Mouse (Mus musculus) forebrain, postnatal 0 days (tissue): ENCODE measurements around the gene Nsun7. TPM values are rescaled to one million over a fixed set of nuclear protein-coding genes. Genes with fewer than 3 reads are reported as not detected.

ENCODE experiments used
- ATAC-seq: fragments of 200-750 bp; cut with Nextera tagmentation; 2 replicates; pipeline ENCODE4 v1.8.0; 2017; ENCODE audit warnings: mild to moderate bottlenecking, moderate library complexity
- DNase-seq: peaks from one replicate; pipeline ENCODE4 v3.0.0-alpha.2; 2015
- H3K27ac ChIP-seq: fragments of 300-500 bp; sonication (generic); 2 replicates; pipeline ENCODE4 v1.5.1; 2014; ENCODE audit warnings: low read depth, mild to moderate bottlenecking, antibody characterized with exemption, low read length, moderate library complexity, mixed read lengths
- H3K27me3 ChIP-seq: fragments of 300-500 bp; sonication (generic); 2 replicates; pipeline ENCODE4 v1.6.1; 2014; ENCODE audit warnings: mild to moderate bottlenecking, low read length, mixed read lengths; ENCODE audit not compliant: insufficient read depth
- H3K36me3 ChIP-seq: fragments of 300-500 bp; sonication (generic); 2 replicates; pipeline ENCODE4 v1.6.1; 2014; ENCODE audit warnings: mild to moderate bottlenecking, moderate library complexity; ENCODE audit not compliant: insufficient read depth
- H3K4me1 ChIP-seq: fragments of 300-500 bp; sonication (generic); 2 replicates; pipeline ENCODE4 v1.6.1; 2014; ENCODE audit warnings: antibody characterized with exemption; ENCODE audit not compliant: insufficient read depth
- H3K4me2 ChIP-seq: fragments of 300-500 bp; sonication (generic); 2 replicates; pipeline ENCODE4 v1.6.1; 2014; ENCODE audit warnings: low read depth, mild to moderate bottlenecking, moderate library complexity
- H3K4me3 ChIP-seq: fragments of 300-500 bp; sonication (generic); 2 replicates; pipeline ENCODE4 v1.5.1; 2014; ENCODE audit warnings: low read depth, low read length, mixed read lengths
- H3K9ac ChIP-seq: fragments of 300-500 bp; sonication (generic); 2 replicates; pipeline ENCODE4 v1.6.1; 2014; ENCODE audit warnings: mild to moderate bottlenecking
- H3K9me3 ChIP-seq: fragments of 300-500 bp; sonication (generic); 2 replicates; pipeline ENCODE4 v1.6.1; 2016; ENCODE audit warnings: low read length
- CTCF ChIP-seq: sonication (generic); IDR thresholded peaks from 2 replicates; pipeline ENCODE4 v1.5.1; 2016; ENCODE audit warnings: antibody characterized with exemption, control low read depth, low read depth
- WGBS: fragments of 180-500 bp; shearing (Covaris S2); extraction: QIAGEN DNeasy Blood & Tissue Kit; methylation state at CpG from one replicate; pipeline ENCODE4 v1.1.7; 2014; 5-methylcytosine and 5-hydroxymethylcytosine counted together
- polyA plus RNA-seq: library from polyadenylated mRNA; unstranded; fragments of >200 nt; fragmentation: Nextera tagmentation; extraction: Ambion mirVana; gene quantifications from 2 replicates; pipeline ENCODE4 v1.2.1, GENCODE M21; 2015
- total RNA-seq: library from RNA; depleted of rRNA; stranded (reverse); fragments of >200 nt; gene quantifications from 2 replicates; pipeline ENCODE4 v1.2.3, GENCODE M21; 2014

Gene Nsun7
- total and polyA plus RNA-seq, 2 experiments from 2014 or later, result 3.1 to 5.2 TPM

GRCm38 (mm10) chr5:66274417-66274816 lies 14.7 kb downstream of the Nsun7 start:
- H3K9ac ChIP-seq, result no peak overlapping the region
- ATAC-seq, result no peak
- H3K4me1 ChIP-seq, result no peaks in the 10 kb centered on the region
- TF ChIP-seq CTCF, result peak; percentile 54
- WGBS, result 50% methylated on average over 3 of the region's 3 CpGs
- no peaks in the 10 kb centered on the region for H3K9me3 ChIP-seq
- no peaks in the 10 kb centered on the region for H3K36me3 ChIP-seq
- no peak for DNase-seq
- H3K4me2 ChIP-seq, result no peak overlapping the region
- no peaks in the 10 kb centered on the region for H3K27me3 ChIP-seq
- no peak overlapping the region for H3K4me3 ChIP-seq
- no peak overlapping the region for H3K27ac ChIP-seq

GRCm38 (mm10) chr5:66279650-66280049 lies 20.0 kb downstream of the Nsun7 start:
- Histone ChIP-seq H3K27me3 (no peaks in the 10 kb centered on the region), H3K4me1 (no peaks in the 10 kb centered on the region), H3K9ac (no peak overlapping the region), H3K27ac (no peak overlapping the region), H3K4me2 (no peak overlapping the region), H3K4me3 (no peak overlapping the region), H3K36me3 (no peaks in the 10 kb centered on the region), H3K9me3 (no peaks in the 10 kb centered on the region)
- ATAC-seq (no peak), DNase-seq (no peak)
- TF ChIP-seq CTCF, result no peak
- 82% methylated on average over 2 of the region's 2 CpGs for WGBS

GRCm38 (mm10) chr5:66280742-66281141 lies 21.0 kb downstream of the Nsun7 start:
- Histone ChIP-seq H3K9ac (no peak overlapping the region), H3K27ac (no peak overlapping the region), H3K27me3 (no peaks in the 10 kb centered on the region), H3K4me3 (no peak overlapping the region), H3K4me1 (no peaks in the 10 kb centered on the region), H3K4me2 (no peak overlapping the region), H3K9me3 (no peaks in the 10 kb centered on the region), H3K36me3 (no peaks in the 10 kb centered on the region)
- DNase-seq, result no peak
- WGBS, result 77% methylated on average over 6 of the region's 6 CpGs
- no peak for ATAC-seq
- TF ChIP-seq CTCF, result peak; percentile 24; the same call in 1 of the 2 replicates

GRCm38 (mm10) chr5:66294106-66294625 lies 34.5 kb downstream of the Nsun7 start:
- H3K4me1 ChIP-seq, result peaks cover 3% of the 10 kb centered on the region; the same call in 1 of the 2 replicates
- no peaks in the 10 kb centered on the region for H3K9me3 ChIP-seq
- H3K4me3 ChIP-seq, result no peak overlapping the region
- no peaks in the 10 kb centered on the region for H3K27me3 ChIP-seq
- DNase-seq (no peak), ATAC-seq (no peak)
- TF ChIP-seq CTCF, result no peak
- no peak overlapping the region for H3K9ac ChIP-seq
- WGBS, result 92% methylated on average over 11 of the region's 11 CpGs
- no peak overlapping the region for H3K27ac ChIP-seq
- H3K4me2 ChIP-seq, result no peak overlapping the region
- peaks cover 7% of the 10 kb centered on the region; the same call in 1 of the 2 replicates for H3K36me3 ChIP-seq

GRCm38 (mm10) chr5:66294952-66295351 lies 35.3 kb downstream of the Nsun7 start:
- ATAC-seq (no peak), DNase-seq (no peak)
- no peak for TF ChIP-seq CTCF
- Histone ChIP-seq H3K4me2 (no peak overlapping the region), H3K4me1 (peaks cover 3% of the 10 kb centered on the region; the same call in 1 of the 2 replicates), H3K27me3 (no peaks in the 10 kb centered on the region), H3K9ac (no peak overlapping the region), H3K36me3 (peaks cover 7% of the 10 kb centered on the region; the same call in 1 of the 2 replicates), H3K4me3 (no peak overlapping the region), H3K27ac (no peak overlapping the region), H3K9me3 (no peaks in the 10 kb centered on the region)
- 93% methylated on average over 4 of the region's 4 CpGs for WGBS

GRCm38 (mm10) chr5:66296116-66296515 lies 36.4 kb downstream of the Nsun7 start:
- H3K9ac ChIP-seq, result no peak overlapping the region

GRCm38 (mm10) chr5:66298856-66299255 lies 39.2 kb downstream of the Nsun7 start:
- Histone ChIP-seq H3K4me2 (no peak overlapping the region), H3K9me3 (no peaks in the 10 kb centered on the region), H3K9ac (no peak overlapping the region), H3K27ac (no peak overlapping the region), H3K4me3 (no peak overlapping the region), H3K36me3 (peaks cover 15% of the 10 kb centered on the region), H3K27me3 (no peaks in the 10 kb centered on the region), H3K4me1 (peaks cover 3% of the 10 kb centered on the region; the same call in 1 of the 2 replicates)
- peak; percentile 42; the same call in 1 of the 2 replicates for ATAC-seq
- DNase-seq, result no peak
- WGBS, result 57% methylated on average over 6 of the region's 6 CpGs
- TF ChIP-seq CTCF, result no peak

More at GRCm38 (mm10) chr5:66296116-66296515, 36.4 kb downstream of the Nsun7 start:
- Histone ChIP-seq H3K36me3 (peaks cover 7% of the 10 kb centered on the region; the same call in 1 of the 2 replicates), H3K9me3 (no peaks in the 10 kb centered on the region), H3K4me3 (no peak overlapping the region), H3K27ac (no peak overlapping the region), H3K4me2 (no peak overlapping the region), H3K4me1 (peaks cover 3% of the 10 kb centered on the region; the same call in 1 of the 2 replicates), H3K27me3 (no peaks in the 10 kb centered on the region)
- 94% methylated on average over 5 of the region's 5 CpGs for whole genome bisulfite sequencing
- TF ChIP-seq CTCF, result no peak
- DNase-seq (no peak), ATAC-seq (no peak)
